Mouse (Mus musculus): ENCODE measurements at regions not wholly inside any gene's neighbourhood (a gene's known extent, or its start where the extent isn't known, plus 50 kb on each side); places are given as distances from the start of the nearest gene placed in this dataset.
"Not testable (repeated sequence)": the region's sequence is repeated elsewhere in the genome, so short reads cannot be mapped to it uniquely, and the experiment has no call there.

- DNase-seq (ENCODE audit: low spot score in 2 of 2) = no peak
Measured at GRCm38 (mm10) chr6:31130522-31130921, 171.6 kb upstream of the Klf14 start.

GRCm38 (mm10) chr6:31131716-31132115 lies 172.8 kb upstream of the Klf14 start:
- no peak for DNase-seq (ENCODE audit: low spot score in 2 of 2)

- no peak for DNase-seq (ENCODE audit: low spot score in 2 of 2)
Measured at GRCm38 (mm10) chr6:31132396-31133190, 173.7 kb upstream of the Klf14 start.

- no peak for DNase-seq (ENCODE audit: low spot score in 2 of 2)
Measured at GRCm38 (mm10) chr6:31133896-31134735, 175.2 kb upstream of the Klf14 start.

- no peak for DNase-seq (ENCODE audit: low spot score in 2 of 2)
Measured at GRCm38 (mm10) chr6:31134736-31135077, 175.8 kb upstream of the Klf14 start.

GRCm38 (mm10) chr6:31135580-31135979 lies 176.7 kb upstream of the Klf14 start:
- no peak for DNase-seq (ENCODE audit: low spot score in 2 of 2)

- no peak for DNase-seq (ENCODE audit: low spot score in 2 of 2)
Measured at GRCm38 (mm10) chr6:31136895-31137294, 178.0 kb upstream of the Klf14 start.

- no peak for DNase-seq (ENCODE audit: low spot score in 2 of 2)
Measured at GRCm38 (mm10) chr6:31137351-31137750, 178.5 kb upstream of the Klf14 start.

GRCm38 (mm10) chr6:31140000-31140399 lies 181.1 kb upstream of the Klf14 start:
- no peak for DNase-seq (ENCODE audit: low spot score in 2 of 2)

- DNase-seq (ENCODE audit: low spot score in 2 of 2) = no peak
Measured at GRCm38 (mm10) chr6:31140593-31140992, 181.7 kb upstream of the Klf14 start.

- no peak for DNase-seq (ENCODE audit: low spot score in 2 of 2)
Measured at GRCm38 (mm10) chr6:31141486-31141885, 182.6 kb upstream of the Klf14 start.

- DNase-seq (ENCODE audit: low spot score in 2 of 2) = not testable (repeated sequence)
Measured at GRCm38 (mm10) chr6:31142479-31143007, 183.7 kb upstream of the Klf14 start.

- peak in 1 of 2 experiments; percentile 61 for DNase-seq (ENCODE audit: low spot score in 2 of 2)
Measured at GRCm38 (mm10) chr6:31145687-31146086, 186.8 kb upstream of the Klf14 start.

GRCm38 (mm10) chr6:31146779-31147178 lies 187.9 kb upstream of the Klf14 start:
- DNase-seq (ENCODE audit: low spot score in 2 of 2) = no peak

- DNase-seq (ENCODE audit: low spot score in 2 of 2) = no peak
Measured at GRCm38 (mm10) chr6:31147682-31148081, 188.8 kb upstream of the Klf14 start.

- DNase-seq (ENCODE audit: low spot score in 2 of 2) = peak in 1 of 2 experiments; percentile 58
Measured at GRCm38 (mm10) chr6:31148311-31148856, 189.5 kb upstream of the Klf14 start.

- no peak for DNase-seq (ENCODE audit: low spot score in 2 of 2)
Measured at GRCm38 (mm10) chr6:31149164-31149563, 190.3 kb upstream of the Klf14 start.

GRCm38 (mm10) chr6:31150416-31150815 lies 191.5 kb upstream of the Klf14 start:
- DNase-seq (ENCODE audit: low spot score in 2 of 2) = no peak

- no peak for DNase-seq (ENCODE audit: low spot score in 2 of 2)
Measured at GRCm38 (mm10) chr6:31155857-31156256, 197.0 kb upstream of the Klf14 start.

- no peak for DNase-seq (ENCODE audit: low spot score in 2 of 2)
Measured at GRCm38 (mm10) chr6:31156999-31157398, 198.1 kb upstream of the Klf14 start.

GRCm38 (mm10) chr6:31157429-31157828 lies 198.6 kb upstream of the Klf14 start:
- DNase-seq (ENCODE audit: low spot score in 2 of 2) = no peak

- no peak for DNase-seq (ENCODE audit: low spot score in 2 of 2)
Measured at GRCm38 (mm10) chr6:31158648-31159047, 199.8 kb upstream of the Klf14 start.
